Mouse (Mus musculus): ENCODE data around the gene Hoxd9. TPM values are rescaled to one million over a fixed set of nuclear protein-coding genes. Genes with fewer than 3 reads are reported as not detected.

Gene Hoxd9
- polyA plus RNA-seq, 1 experiment from 2014 or later: not detected

- H3K27ac ChIP-seq (replicated peaks; ENCODE audit: low read depth, low read length): no peak overlapping the region
- DNase-seq: peak; percentile 88
- WGBS: 5% methylated on average over 17 of the region's 17 CpGs
- H3K4me2 ChIP-seq (ENCODE audit: low read length): no peak overlapping the region
- H3K27me3 ChIP-seq (ENCODE audit: control insufficient read depth, insufficient read depth, low read length): peaks cover 95% of the 10 kb centered on the region
- H3K9ac ChIP-seq (replicated peaks; ENCODE audit: low read length): no peak overlapping the region
- no peak overlapping the region for H3K4me3 ChIP-seq (replicated peaks; ENCODE audit: low read depth, low read length)
- H3K36me3 ChIP-seq (ENCODE audit: control insufficient read depth, insufficient read depth, low read length): no peaks in the 10 kb centered on the region
- no peak for ATAC-seq (ENCODE audit: low FRiP score, low TSS enrichment)
- H3K9me3 ChIP-seq (ENCODE audit: control insufficient read depth, low read length): no peaks in the 10 kb centered on the region; the same call in 1 of the 2 replicates
- H3K4me1 ChIP-seq (ENCODE audit: control insufficient read depth, insufficient read depth, low read length): 0 out of 2 replicates have a peak, but pooled peaks cover 4% of the 10 kb centered on the region
Measured at GRCm38 (mm10) chr2:74686301-74686987, 11.1 kb upstream of the Hoxd9 start.

- under 1% methylated on average over 27 of the region's 27 CpGs for WGBS
- H3K27me3 ChIP-seq (ENCODE audit: control insufficient read depth, insufficient read depth, low read length): peaks cover 95% of the 10 kb centered on the region
- no peak overlapping the region for H3K9ac ChIP-seq (replicated peaks; ENCODE audit: low read length)
- no peak overlapping the region for H3K4me3 ChIP-seq (replicated peaks; ENCODE audit: low read depth, low read length)
- no peak for DNase-seq
- H3K4me2 ChIP-seq (ENCODE audit: low read length): no peak overlapping the region
- no peaks in the 10 kb centered on the region for H3K36me3 ChIP-seq (ENCODE audit: control insufficient read depth, insufficient read depth, low read length)
- 0 out of 2 replicates have a peak, but pooled peaks cover 4% of the 10 kb centered on the region for H3K4me1 ChIP-seq (ENCODE audit: control insufficient read depth, insufficient read depth, low read length)
- ATAC-seq (ENCODE audit: low FRiP score, low TSS enrichment): no peak
- no peaks in the 10 kb centered on the region; the same call in 1 of the 2 replicates for H3K9me3 ChIP-seq (ENCODE audit: control insufficient read depth, low read length)
- no peak overlapping the region for H3K27ac ChIP-seq (replicated peaks; ENCODE audit: low read depth, low read length)
Measured at GRCm38 (mm10) chr2:74686988-74687697, 10.4 kb upstream of the Hoxd9 start.

- no peak overlapping the region for H3K9ac ChIP-seq (replicated peaks; ENCODE audit: low read length)
- H3K27me3 ChIP-seq (ENCODE audit: control insufficient read depth, insufficient read depth, low read length): peaks cover 95% of the 10 kb centered on the region
- no peak overlapping the region for H3K27ac ChIP-seq (replicated peaks; ENCODE audit: low read depth, low read length)
- H3K4me3 ChIP-seq (replicated peaks; ENCODE audit: low read depth, low read length): no peak overlapping the region
- no peaks in the 10 kb centered on the region; the same call in 1 of the 2 replicates for H3K9me3 ChIP-seq (ENCODE audit: control insufficient read depth, low read length)
- no peaks in the 10 kb centered on the region for H3K4me1 ChIP-seq (ENCODE audit: control insufficient read depth, insufficient read depth, low read length)
- 1% methylated on average over 31 of the region's 31 CpGs for WGBS
- no peaks in the 10 kb centered on the region for H3K36me3 ChIP-seq (ENCODE audit: control insufficient read depth, insufficient read depth, low read length)
- DNase-seq (no peak), ATAC-seq (ENCODE audit: low FRiP score, low TSS enrichment) (no peak)
- no peak overlapping the region for H3K4me2 ChIP-seq (ENCODE audit: low read length)
Measured at GRCm38 (mm10) chr2:74687698-74688555, 9.6 kb upstream of the Hoxd9 start.

GRCm38 (mm10) chr2:74688795-74689573 is 8.5 kb upstream of the Hoxd9 start:
- no peak for DNase-seq
- Histone ChIP-seq H3K4me3 (replicated peaks; ENCODE audit: low read depth, low read length) (no peak overlapping the region), H3K9ac (replicated peaks; ENCODE audit: low read length) (no peak overlapping the region), H3K4me1 (ENCODE audit: control insufficient read depth, insufficient read depth, low read length) (no peaks in the 10 kb centered on the region), H3K27ac (replicated peaks; ENCODE audit: low read depth, low read length) (no peak overlapping the region), H3K4me2 (ENCODE audit: low read length) (no peak overlapping the region), H3K27me3 (ENCODE audit: control insufficient read depth, insufficient read depth, low read length) (peaks cover 95% of the 10 kb centered on the region), H3K36me3 (ENCODE audit: control insufficient read depth, insufficient read depth, low read length) (no peaks in the 10 kb centered on the region), H3K9me3 (ENCODE audit: control insufficient read depth, low read length) (no peaks in the 10 kb centered on the region; the same call in 1 of the 2 replicates)
- ATAC-seq (ENCODE audit: low FRiP score, low TSS enrichment): no peak
- WGBS: 3% methylated on average over 12 of the region's 12 CpGs

GRCm38 (mm10) chr2:74689574-74690337 is 7.8 kb upstream of the Hoxd9 start:
- H3K36me3 ChIP-seq (ENCODE audit: control insufficient read depth, insufficient read depth, low read length): no peaks in the 10 kb centered on the region
- H3K9ac ChIP-seq (replicated peaks; ENCODE audit: low read length): no peak overlapping the region
- no peak overlapping the region for H3K27ac ChIP-seq (replicated peaks; ENCODE audit: low read depth, low read length)
- ATAC-seq (ENCODE audit: low FRiP score, low TSS enrichment) (no peak), DNase-seq (no peak)
- H3K9me3 ChIP-seq (ENCODE audit: control insufficient read depth, low read length): no peaks in the 10 kb centered on the region; the same call in 1 of the 2 replicates
- no peak overlapping the region for H3K4me2 ChIP-seq (ENCODE audit: low read length)
- H3K4me1 ChIP-seq (ENCODE audit: control insufficient read depth, insufficient read depth, low read length): no peaks in the 10 kb centered on the region
- H3K27me3 ChIP-seq (ENCODE audit: control insufficient read depth, insufficient read depth, low read length): peaks cover 95% of the 10 kb centered on the region
- H3K4me3 ChIP-seq (replicated peaks; ENCODE audit: low read depth, low read length): no peak overlapping the region
- WGBS: 1% methylated on average over 24 of the region's 24 CpGs

GRCm38 (mm10) chr2:74690338-74690716 is 7.2 kb upstream of the Hoxd9 start:
- WGBS: 8% methylated on average over 8 of the region's 8 CpGs
- Histone ChIP-seq H3K9ac (replicated peaks; ENCODE audit: low read length) (no peak overlapping the region), H3K9me3 (ENCODE audit: control insufficient read depth, low read length) (no peaks in the 10 kb centered on the region; the same call in 1 of the 2 replicates), H3K4me2 (ENCODE audit: low read length) (no peak overlapping the region), H3K36me3 (ENCODE audit: control insufficient read depth, insufficient read depth, low read length) (no peaks in the 10 kb centered on the region), H3K27me3 (ENCODE audit: control insufficient read depth, insufficient read depth, low read length) (peaks cover 95% of the 10 kb centered on the region), H3K4me1 (ENCODE audit: control insufficient read depth, insufficient read depth, low read length) (no peaks in the 10 kb centered on the region), H3K27ac (replicated peaks; ENCODE audit: low read depth, low read length) (no peak overlapping the region), H3K4me3 (replicated peaks; ENCODE audit: low read depth, low read length) (no peak overlapping the region)
- DNase-seq: no peak
- no peak for ATAC-seq (ENCODE audit: low FRiP score, low TSS enrichment)

GRCm38 (mm10) chr2:74691022-74691951 is 6.2 kb upstream of the Hoxd9 start, which contains the start of gene Hoxd10:
Hoxd10 (plus strand) TSS chr2:74691924.
- no peak within 1 kb of the TSS for H3K9ac ChIP-seq (replicated peaks; ENCODE audit: low read length)
- H3K4me1 ChIP-seq (ENCODE audit: control insufficient read depth, insufficient read depth, low read length): no peaks in the 10 kb centered on the region
- no peak for DNase-seq
- no peak within 1 kb of the TSS for H3K27ac ChIP-seq (replicated peaks; ENCODE audit: low read depth, low read length)
- H3K9me3 ChIP-seq (ENCODE audit: control insufficient read depth, low read length): no peaks in the 10 kb centered on the region; the same call in 1 of the 2 replicates
- WGBS: 1% methylated on average over 56 of the region's 56 CpGs
- no peak within 1 kb of the TSS for H3K4me2 ChIP-seq (ENCODE audit: low read length)
- peaks cover 96% of the 10 kb centered on the region for H3K27me3 ChIP-seq (ENCODE audit: control insufficient read depth, insufficient read depth, low read length)
- no peaks in the 10 kb centered on the region for H3K36me3 ChIP-seq (ENCODE audit: control insufficient read depth, insufficient read depth, low read length)
- peak; percentile 27; the same call in 1 of the 2 replicates for ATAC-seq (ENCODE audit: low FRiP score, low TSS enrichment)
- no peak within 1 kb of the TSS for H3K4me3 ChIP-seq (replicated peaks; ENCODE audit: low read depth, low read length)

Measured in midbrain, embryonic 14.5 days (tissue).